Mouse (Mus musculus) C2C12 (cell line): ENCODE results near the gene Guf1. TPM values are rescaled to one million over a fixed set of nuclear protein-coding genes. Genes with fewer than 3 reads are reported as not detected.

ENCODE experiments used
- H3K27me3 ChIP-seq: one replicate; pipeline ENCODE4 v1.6.1; 2011; ENCODE audit not compliant: control insufficient read depth, insufficient read depth, insufficient read length
- H3K36me3 ChIP-seq: one replicate; pipeline ENCODE4 v1.6.1; 2011; ENCODE audit not compliant: control insufficient read depth, insufficient read depth
- H3K4me3 ChIP-seq: one replicate; pipeline ENCODE4 v1.5.1; 2011; ENCODE audit warnings: mild to moderate bottlenecking, control low read depth; ENCODE audit not compliant: poor library complexity, insufficient read depth, severe bottlenecking
- H3K79me2 ChIP-seq: one replicate; pipeline ENCODE4 v1.6.1; 2011; ENCODE audit not compliant: control insufficient read depth, insufficient read depth
- H3K79me3 ChIP-seq: one replicate; pipeline ENCODE4 v1.6.1; 2011; ENCODE audit warnings: low read depth, control low read depth
- H3ac ChIP-seq: one replicate; pipeline ENCODE3; 2011; ENCODE audit warnings: low read depth; ENCODE audit not compliant: control insufficient read depth, insufficient read length
- CEBPB ChIP-seq: IDR thresholded peaks from one replicate; pipeline ENCODE4 v1.6.1; 2011; ENCODE audit warnings: low read depth, mild to moderate bottlenecking, control low read depth, moderate library complexity
- CTCF ChIP-seq: IDR thresholded peaks from one replicate; pipeline ENCODE4 v1.5.1; 2011; ENCODE audit not compliant: control insufficient read depth, insufficient read depth, insufficient read length
- FOSL1 ChIP-seq: IDR thresholded peaks from one replicate; pipeline ENCODE4 v1.8.0; 2011; ENCODE audit warnings: mild to moderate bottlenecking, low read length; ENCODE audit not compliant: poor library complexity, insufficient read depth, severe bottlenecking
- MAX ChIP-seq: IDR thresholded peaks from one replicate; pipeline ENCODE4 v1.6.1; 2011; ENCODE audit warnings: mild to moderate bottlenecking, control low read depth
- MYOD1 ChIP-seq: IDR thresholded peaks from one replicate; pipeline ENCODE4 v1.6.1; 2011; ENCODE audit warnings: low read depth; ENCODE audit not compliant: control insufficient read depth, insufficient read length
- MYOG ChIP-seq: IDR thresholded peaks from one replicate; pipeline ENCODE4 v1.6.1; 2011; ENCODE audit not compliant: control insufficient read depth, insufficient read length; ENCODE audit errors: extremely low read depth
- USF1 ChIP-seq: IDR thresholded peaks from one replicate; pipeline ENCODE4 v1.6.1; 2011; ENCODE audit warnings: low read depth, mild to moderate bottlenecking, control low read depth, moderate library complexity
- polyA plus RNA-seq: library from polyadenylated mRNA; unstranded; fragments of >200 nt; fragmentation: generic; extraction: Trizol; gene quantifications from one replicate; pipeline ENCODE4 v1.2.1, GENCODE M21; 2012; ENCODE audit warnings: missing spikeins

The Guf1 gene
- polyA plus RNA-seq, 1 experiment: 3.6 TPM

DNA sequence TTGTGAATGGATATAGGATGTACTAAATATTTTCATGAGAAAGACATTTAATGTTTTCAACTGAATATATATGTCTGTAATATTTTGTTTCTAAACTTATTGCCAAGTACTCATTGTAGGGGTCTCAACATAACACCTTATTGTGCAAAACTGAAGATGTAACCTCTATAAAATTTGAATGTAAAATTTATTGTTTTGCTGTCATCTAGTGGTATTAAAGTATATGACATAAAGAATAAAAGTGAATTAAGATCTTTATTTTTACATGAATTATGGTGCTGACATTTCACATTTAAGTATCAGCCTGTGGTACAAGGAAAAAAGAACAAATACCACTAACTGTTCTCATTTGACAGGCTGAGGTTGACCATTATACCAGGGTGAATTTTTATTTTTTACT, 32.8 kb upstream of the Guf1 start:
- Histone ChIP-seq H3K4me3 (no peak overlapping the region), H3K36me3 (no peaks in the 10 kb centered on the region), H3K27me3 (no peaks in the 10 kb centered on the region), H3ac (no peak overlapping the region), H3K79me3 (no peaks in the 10 kb centered on the region), H3K79me2 (no peaks in the 10 kb centered on the region)
- no peak for TF ChIP-seq FOSL1

DNA sequence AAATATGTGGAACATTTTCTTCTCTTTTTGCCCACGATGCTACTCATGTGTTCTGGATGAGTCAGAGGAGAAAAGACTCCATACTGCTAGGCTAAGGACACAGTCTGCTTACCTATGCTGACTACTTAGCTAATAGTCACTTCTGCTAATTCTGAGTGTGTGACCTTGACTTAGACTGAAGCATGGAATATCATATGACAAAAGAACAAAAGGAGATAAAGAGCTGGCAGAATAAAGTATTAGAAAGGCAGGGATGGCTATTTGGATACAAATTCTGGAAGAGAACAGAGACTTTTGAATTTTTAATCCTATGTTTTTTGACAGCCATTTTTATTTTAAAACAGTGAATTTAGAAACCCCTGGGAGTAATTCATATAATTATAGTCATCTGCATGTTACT, 15.0 kb upstream of the Guf1 start:
- Histone ChIP-seq H3K79me2 (no peaks in the 10 kb centered on the region), H3K4me3 (no peak overlapping the region), H3K36me3 (no peaks in the 10 kb centered on the region), H3K79me3 (no peaks in the 10 kb centered on the region), H3K27me3 (no peaks in the 10 kb centered on the region), H3ac (no peak overlapping the region)
- TF ChIP-seq FOSL1: no peak

DNA sequence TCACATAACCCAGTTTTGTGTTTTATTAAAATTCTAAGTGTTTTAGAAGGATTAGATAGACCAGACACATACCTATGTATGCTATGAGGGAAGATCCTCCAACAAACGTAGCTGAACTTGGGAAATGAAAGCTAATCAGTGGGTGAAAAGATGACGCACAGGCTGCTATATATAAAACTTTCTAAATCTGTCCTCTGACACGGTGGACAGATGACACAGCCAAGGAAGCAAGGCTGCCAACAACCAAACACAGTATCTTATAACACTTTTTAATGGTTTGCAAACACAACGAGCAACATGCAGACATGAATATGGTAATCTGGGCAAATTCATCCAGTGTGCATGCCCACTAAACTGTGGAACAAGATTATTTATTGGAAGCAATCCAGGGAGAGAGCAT, 14.2 kb upstream of the Guf1 start, which contains the start of gene Yipf7:
TSS of gene Yipf7 (minus strand) at position 160 of the 400 bp plus-strand sequence.
- Histone ChIP-seq H3K79me2 (no peaks in the 10 kb centered on the region), H3ac (no peak within 1 kb of the TSS), H3K36me3 (no peaks in the 10 kb centered on the region), H3K27me3 (no peaks in the 10 kb centered on the region), H3K4me3 (no peak within 1 kb of the TSS), H3K79me3 (no peaks in the 10 kb centered on the region)
- TF ChIP-seq MAX (no peak), MYOG (no peak), CEBPB (no peak), FOSL1 (no peak), USF1 (no peak), CTCF (no peak), MYOD1 (no peak)

DNA sequence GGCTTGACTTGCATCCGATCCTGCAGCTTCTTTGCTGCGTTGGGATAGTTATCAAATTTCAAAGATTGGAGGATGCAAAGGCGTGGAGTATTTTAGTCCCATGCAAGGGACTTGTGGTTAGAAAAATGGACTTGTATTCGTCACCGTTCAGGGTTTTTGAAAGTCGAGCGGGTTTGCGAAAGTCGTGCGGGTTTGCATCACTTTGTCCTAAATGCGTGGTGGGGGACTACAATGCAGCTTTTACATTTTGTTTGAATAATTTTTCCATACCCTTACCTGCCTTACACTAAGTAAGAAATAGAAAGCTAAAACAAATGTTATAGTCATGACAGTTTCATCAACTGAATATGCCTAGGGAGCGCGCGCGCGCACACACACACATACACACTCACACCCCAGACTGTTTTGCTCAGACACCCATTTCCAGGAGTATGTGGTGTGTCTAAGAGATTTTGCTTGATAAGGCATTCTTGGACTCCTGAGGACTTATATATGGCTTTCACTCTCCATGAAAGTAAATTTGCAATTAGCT, 747 bp downstream of the Guf1 start:
- no peak for TF ChIP-seq MAX
- TF ChIP-seq MYOD1: no peak
- Histone ChIP-seq H3K36me3 (peaks cover 17% of the 10 kb centered on the region), H3K27me3 (no peaks in the 10 kb centered on the region), H3ac (peak overlapping the region; percentile 89), H3K79me3 (peaks cover 8% of the 10 kb centered on the region), H3K79me2 (peaks cover 8% of the 10 kb centered on the region), H3K4me3 (peak overlapping the region; percentile 64)

DNA sequence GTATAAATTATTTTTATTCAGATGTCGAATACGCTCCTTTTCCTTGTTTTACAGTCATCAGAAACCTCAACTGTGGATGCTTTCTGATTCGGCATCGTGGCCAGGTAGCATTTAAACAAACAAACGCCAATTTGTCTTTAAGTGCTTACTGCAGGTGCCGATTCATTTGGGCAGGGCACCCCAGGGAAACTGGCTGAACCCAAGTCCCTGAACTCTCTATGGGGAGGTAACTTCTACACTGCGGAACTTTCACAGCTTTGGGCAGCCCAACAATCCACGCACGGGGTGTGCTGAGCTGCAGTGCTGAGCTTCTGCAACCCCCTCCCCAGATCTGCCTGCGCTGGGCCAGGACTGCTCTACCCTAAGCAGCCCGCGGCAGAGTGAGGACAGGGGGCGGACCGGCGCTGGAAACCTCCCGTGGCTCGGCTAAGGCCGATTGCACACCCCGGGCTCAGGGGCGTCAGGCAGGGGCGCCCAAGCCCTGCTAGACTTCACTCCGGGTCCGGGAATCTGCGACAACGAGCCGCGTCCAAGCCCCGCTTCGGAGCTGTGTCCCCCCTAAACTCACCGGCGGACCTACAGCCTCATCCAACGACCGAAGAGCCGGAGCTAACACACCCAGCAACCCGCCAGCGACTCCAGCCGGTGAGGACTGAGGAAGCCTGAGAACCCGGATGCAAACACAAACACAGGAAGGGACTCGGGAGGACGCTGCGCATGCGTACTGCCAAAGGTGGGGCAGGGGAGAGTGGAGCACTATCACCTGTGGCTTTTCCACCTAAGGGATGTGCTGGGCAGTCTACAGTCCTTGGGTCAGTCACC, 35.1 kb downstream of the Guf1 start, which contains the start of gene Gnpda2:
TSS of gene Gnpda2 (minus strand) at position 701 of the 822 bp plus-strand sequence.
- Histone ChIP-seq H3K4me3 (peak within 1 kb of the TSS; percentile 25), H3K36me3 (no peaks in the 10 kb centered on the region), H3K27me3 (no peaks in the 10 kb centered on the region), H3K79me2 (no peaks in the 10 kb centered on the region), H3ac (no peak within 1 kb of the TSS), H3K79me3 (no peaks in the 10 kb centered on the region)
- TF ChIP-seq CTCF (no peak), FOSL1 (no peak), USF1 (no peak), MYOD1 (no peak), CEBPB (no peak), MYOG (no peak), MAX (no peak)

DNA sequence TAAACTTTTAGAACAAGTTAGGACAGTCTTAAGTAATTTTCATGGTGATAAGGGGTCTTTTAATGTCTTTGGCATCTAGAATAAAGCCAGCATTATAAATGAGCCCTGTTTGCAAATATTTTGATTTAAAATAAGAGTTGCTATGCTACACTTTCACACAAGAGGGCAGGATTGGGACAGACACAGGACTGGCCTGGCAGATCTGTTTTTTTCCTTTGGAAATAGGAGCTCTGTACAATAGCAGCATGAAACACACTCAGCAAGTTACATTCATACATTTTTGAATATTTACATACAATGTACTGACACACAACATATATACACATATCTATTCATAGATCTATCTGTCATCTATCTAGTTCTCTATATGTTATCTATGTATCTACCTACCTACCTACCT, 44.3 kb downstream of the Guf1 start:
- H3K79me3 ChIP-seq: no peaks in the 10 kb centered on the region
- no peak for TF ChIP-seq FOSL1
- TF ChIP-seq MAX: no peak
- TF ChIP-seq CTCF: no peak
- TF ChIP-seq MYOG: no peak
- TF ChIP-seq CEBPB: no peak
- no peak for TF ChIP-seq USF1
- no peaks in the 10 kb centered on the region for H3K36me3 ChIP-seq
- H3K79me2 ChIP-seq: no peaks in the 10 kb centered on the region
- no peaks in the 10 kb centered on the region for H3K27me3 ChIP-seq
- H3K4me3 ChIP-seq: no peak overlapping the region
- no peak overlapping the region for H3ac ChIP-seq
